Mouse (Mus musculus) forebrain, embryonic 12.5 days (tissue): ENCODE measurements around the gene Trmt1. TPM values are rescaled to one million over a fixed set of nuclear protein-coding genes. Genes with fewer than 3 reads are reported as not detected.
"Not testable (repeated sequence)": the region's sequence is repeated elsewhere in the genome, so short reads cannot be mapped to it uniquely, and the experiment has no call there.

Experiments used
- ATAC-seq: fragments of 200-750 bp; cut with Nextera tagmentation; 2 replicates; pipeline ENCODE4 v1.8.0; 2017; ENCODE audit warnings: moderate TSS enrichment; ENCODE audit not compliant: low FRiP score
- H3K27ac ChIP-seq: fragments of 300-500 bp; sonication (generic); 2 replicates; pipeline ENCODE4 v1.5.1; 2016; ENCODE audit warnings: mild to moderate bottlenecking
- H3K27me3 ChIP-seq: fragments of 300-500 bp; sonication (generic); 2 replicates; pipeline ENCODE4 v1.6.1; 2016; ENCODE audit warnings: mild to moderate bottlenecking
- H3K36me3 ChIP-seq: fragments of 300-500 bp; sonication (generic); replicated peaks from 2 replicates; pipeline ENCODE4 v1.6.1; 2016; ENCODE audit warnings: mild to moderate bottlenecking
- H3K4me1 ChIP-seq: fragments of 300-500 bp; sonication (generic); 2 replicates; pipeline ENCODE4 v1.6.1; 2016
- H3K4me2 ChIP-seq: fragments of 300-500 bp; sonication (generic); 2 replicates; pipeline ENCODE4 v1.6.1; 2016; ENCODE audit warnings: mild to moderate bottlenecking, moderate library complexity
- H3K4me3 ChIP-seq: fragments of 300-500 bp; sonication (generic); replicated peaks from 2 replicates; pipeline ENCODE4 v1.5.1; 2016; ENCODE audit warnings: mild to moderate bottlenecking
- H3K9ac ChIP-seq: fragments of 300-500 bp; sonication (generic); 2 replicates; pipeline ENCODE4 v1.6.1; 2016; ENCODE audit warnings: mild to moderate bottlenecking
- H3K9me3 ChIP-seq: fragments of 300-500 bp; sonication (generic); 2 replicates; pipeline ENCODE4 v1.6.1; 2016
- WGBS: fragments of 180-500 bp; shearing (Covaris S2); methylation state at CpG from one replicate; pipeline ENCODE4 v1.1.7; 2016; 5-methylcytosine and 5-hydroxymethylcytosine counted together
- polyA plus RNA-seq: library from polyadenylated mRNA; unstranded; fragments of >200 nt; fragmentation: Nextera tagmentation; extraction: Ambion mirVana; gene quantifications from 2 replicates; pipeline ENCODE4 v1.2.1, GENCODE M21; 2016

Gene Trmt1
- polyA plus RNA-seq, 1 experiment from 2014 or later: 59.6 TPM

DNA sequence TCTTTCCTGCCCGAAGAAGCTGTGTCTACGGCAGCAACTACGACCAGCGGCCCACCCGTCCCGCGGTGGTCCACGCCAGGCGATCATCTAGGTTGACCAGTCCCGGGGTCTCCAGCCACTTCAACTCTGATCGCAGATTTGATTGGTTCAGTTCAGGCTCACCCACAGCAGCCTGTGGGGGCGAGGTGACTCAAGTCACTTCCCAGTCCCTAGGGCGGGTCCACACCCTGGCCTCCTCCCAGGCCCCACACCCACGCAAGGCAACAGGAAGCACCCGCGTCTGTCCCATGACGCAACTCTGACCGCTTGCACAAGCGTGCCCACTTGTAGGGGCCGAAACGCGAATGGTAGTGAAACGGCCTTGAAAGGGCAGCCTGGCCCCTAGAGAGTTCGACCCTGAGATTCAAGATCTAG, 24.6 kb upstream of the Trmt1 start:
- Histone ChIP-seq H3K4me2 (peak overlapping the region; percentile 82), H3K4me3 (peak overlapping the region; percentile 53), H3K36me3 (no peaks in the 10 kb centered on the region), H3K27me3 (0 out of 2 replicates have a peak, but pooled peaks cover 5% of the 10 kb centered on the region), H3K27ac (peak overlapping the region; percentile 74; the same call in 1 of the 2 replicates), H3K9me3 (no peaks in the 10 kb centered on the region), H3K9ac (peak overlapping the region; percentile 72), H3K4me1 (peaks cover 64% of the 10 kb centered on the region)
- under 1% methylated on average over 24 of the region's 24 CpGs for WGBS
- ATAC-seq: no peak

DNA sequence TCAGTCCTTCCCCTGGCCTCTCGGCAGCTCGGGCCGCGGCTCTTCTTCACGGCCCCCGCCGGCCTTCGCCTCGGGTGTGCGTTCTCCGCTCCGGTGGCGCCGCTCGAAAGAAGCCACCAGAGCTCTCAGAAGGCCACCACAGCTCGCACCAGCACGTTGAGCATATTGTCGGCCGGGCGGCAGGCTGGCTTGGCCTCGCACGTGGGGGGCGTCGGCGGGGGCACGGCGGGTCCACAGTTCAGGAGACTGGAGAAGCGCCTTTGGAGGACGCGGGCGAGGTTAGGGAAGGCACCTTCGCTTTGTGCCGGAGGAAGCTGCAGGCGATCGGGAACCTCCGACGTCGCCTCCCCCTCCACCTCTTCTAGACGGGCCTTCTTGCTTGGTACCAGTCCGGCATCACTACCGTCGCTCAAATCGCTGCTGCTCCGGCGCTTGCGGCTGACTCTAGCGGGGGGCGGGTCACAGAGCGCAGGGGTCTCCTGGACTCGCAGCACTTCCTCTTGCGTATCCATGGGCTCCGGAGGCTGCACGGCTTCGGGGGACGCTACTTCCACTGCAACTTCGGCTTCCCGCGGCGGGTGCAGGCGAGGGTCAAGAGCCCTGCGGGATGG, 24.0 kb upstream of the Trmt1 start:
- peak overlapping the region; percentile 53 for H3K4me3 ChIP-seq
- H3K9ac ChIP-seq: peak overlapping the region; percentile 72
- H3K27ac ChIP-seq: peak overlapping the region; percentile 95
- no peaks in the 10 kb centered on the region for H3K9me3 ChIP-seq
- no peaks in the 10 kb centered on the region for H3K36me3 ChIP-seq
- H3K4me2 ChIP-seq: peak overlapping the region; percentile 82
- WGBS: 1% methylated on average over 61 of the region's 61 CpGs
- peaks cover 60% of the 10 kb centered on the region for H3K4me1 ChIP-seq
- H3K27me3 ChIP-seq: 0 out of 2 replicates have a peak, but pooled peaks cover 5% of the 10 kb centered on the region
- ATAC-seq: no peak; the same call in 1 of the 2 replicates

DNA sequence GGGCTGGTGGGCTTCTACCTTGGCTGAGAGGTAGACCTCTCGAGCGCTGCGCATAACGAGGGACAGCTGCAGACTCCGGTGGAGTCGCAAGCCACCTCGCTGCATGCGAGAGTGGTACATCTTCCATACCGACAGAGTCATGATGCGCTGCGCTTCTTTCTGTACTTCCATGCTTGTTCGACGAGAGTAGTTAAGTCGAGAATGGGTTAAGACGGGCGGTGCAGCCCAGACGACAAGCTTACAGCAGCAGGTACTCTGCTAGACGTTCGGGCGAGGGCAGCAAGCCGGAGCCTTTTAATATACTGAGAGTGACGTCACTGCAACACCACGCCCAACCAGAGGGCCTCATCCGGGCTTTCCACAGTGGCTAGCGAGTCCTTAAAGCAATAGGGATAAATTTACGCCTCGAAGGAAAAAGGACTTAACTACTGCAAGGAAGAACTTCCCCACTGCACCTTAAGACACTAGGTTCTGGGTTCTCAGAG, 23.5 kb upstream of the Trmt1 start, which contains the start of gene Ier2:
TSS of gene Ier2 (minus strand) at position 272 of the 485 bp plus-strand sequence.
- H3K9ac ChIP-seq: peak within 1 kb of the TSS; percentile 72
- ATAC-seq: peak; percentile 84
- peak within 1 kb of the TSS; percentile 53 for H3K4me3 ChIP-seq
- H3K36me3 ChIP-seq: no peaks in the 10 kb centered on the region
- H3K27me3 ChIP-seq: 0 out of 2 replicates have a peak, but pooled peaks cover 2% of the 10 kb centered on the region
- H3K27ac ChIP-seq: peak within 1 kb of the TSS; percentile 95
- peaks cover 54% of the 10 kb centered on the region for H3K4me1 ChIP-seq
- no peaks in the 10 kb centered on the region for H3K9me3 ChIP-seq
- 0% methylated on average over 27 of the region's 27 CpGs for WGBS
- peak within 1 kb of the TSS; percentile 82 for H3K4me2 ChIP-seq

- peak overlapping the region; percentile 53 for H3K4me3 ChIP-seq
- peak overlapping the region; percentile 95 for H3K27ac ChIP-seq
- peaks cover 7% of the 10 kb centered on the region for H3K36me3 ChIP-seq
- 3% methylated on average over 43 of the region's 43 CpGs for WGBS
- peak overlapping the region; percentile 82 for H3K4me2 ChIP-seq
- no peaks in the 10 kb centered on the region for H3K27me3 ChIP-seq
- H3K9ac ChIP-seq: peak overlapping the region; percentile 78
- ATAC-seq: peak; percentile 86
- H3K4me1 ChIP-seq: peaks cover 51% of the 10 kb centered on the region
- no peaks in the 10 kb centered on the region for H3K9me3 ChIP-seq
Measured at GRCm38 (mm10) chr8:84663483-84664327, 22.4 kb upstream of the Trmt1 start.

- ATAC-seq: peak; percentile 51
- Histone ChIP-seq H3K4me1 (peaks cover 47% of the 10 kb centered on the region), H3K9me3 (no peaks in the 10 kb centered on the region), H3K4me2 (peak overlapping the region; percentile 82), H3K9ac (peak overlapping the region; percentile 78), H3K27me3 (no peaks in the 10 kb centered on the region), H3K27ac (peak overlapping the region; percentile 95), H3K4me3 (peak overlapping the region; percentile 53), H3K36me3 (peaks cover 8% of the 10 kb centered on the region)
- under 1% methylated on average over 29 of the region's 29 CpGs for WGBS
Measured at GRCm38 (mm10) chr8:84664566-84665384, 21.3 kb upstream of the Trmt1 start.

- ATAC-seq: no peak; the same call in 1 of the 2 replicates
- no peaks in the 10 kb centered on the region for H3K9me3 ChIP-seq
- peak overlapping the region; percentile 53 for H3K4me3 ChIP-seq
- WGBS: 4% methylated on average over 14 of the region's 14 CpGs
- peak overlapping the region; percentile 82 for H3K4me2 ChIP-seq
- peak overlapping the region; percentile 78 for H3K9ac ChIP-seq
- peaks cover 41% of the 10 kb centered on the region for H3K4me1 ChIP-seq
- peak overlapping the region; percentile 95 for H3K27ac ChIP-seq
- H3K36me3 ChIP-seq: peaks cover 15% of the 10 kb centered on the region
- H3K27me3 ChIP-seq: no peaks in the 10 kb centered on the region
Measured at GRCm38 (mm10) chr8:84665385-84665893, 20.7 kb upstream of the Trmt1 start.

GRCm38 (mm10) chr8:84668081-84668480, 18.0 kb upstream of the Trmt1 start:
- H3K9ac ChIP-seq: no peak overlapping the region
- H3K4me1 ChIP-seq: peaks cover 20% of the 10 kb centered on the region
- no peak overlapping the region for H3K27ac ChIP-seq
- no peak for ATAC-seq
- H3K36me3 ChIP-seq: peaks cover 40% of the 10 kb centered on the region
- H3K4me2 ChIP-seq: no peak overlapping the region
- WGBS: 75% methylated on average over 1 of the region's 1 CpGs
- H3K4me3 ChIP-seq: no peak overlapping the region
- no peaks in the 10 kb centered on the region for H3K27me3 ChIP-seq
- no peaks in the 10 kb centered on the region for H3K9me3 ChIP-seq

DNA sequence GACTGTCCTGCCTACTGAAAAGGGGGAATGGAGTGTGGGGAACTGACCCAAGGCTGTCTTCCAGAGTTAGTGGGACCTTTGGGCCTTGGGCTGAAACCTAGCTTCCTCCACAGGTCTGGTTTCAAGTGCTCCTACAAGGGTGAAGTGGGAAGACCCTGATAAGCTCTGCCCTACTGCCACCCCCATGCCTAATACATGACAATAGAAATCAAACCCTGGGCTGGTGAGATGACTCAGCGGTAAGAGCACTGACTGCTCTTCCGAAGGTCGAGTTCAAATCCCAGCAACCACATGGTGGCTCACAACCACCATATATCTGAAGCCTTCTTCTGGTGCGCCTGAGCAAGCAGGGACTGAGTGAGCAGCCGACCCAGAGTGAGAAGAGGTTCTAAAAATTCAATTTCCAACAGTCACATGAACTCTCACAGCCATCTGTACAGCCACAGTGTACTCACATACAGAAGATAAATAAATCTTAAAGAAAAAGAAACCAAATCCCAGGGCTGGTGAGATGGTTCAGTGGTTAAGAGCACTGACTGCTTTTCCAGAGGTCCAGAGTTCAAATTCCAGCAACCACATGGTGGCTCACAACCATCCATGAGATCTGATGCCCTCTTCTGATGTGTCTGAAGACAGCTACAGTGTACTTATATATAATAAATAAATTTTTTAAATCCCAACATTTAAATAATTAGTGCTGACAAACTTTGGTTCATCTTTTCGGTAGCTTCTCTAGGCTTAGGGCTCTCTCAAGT, 17.2 kb upstream of the Trmt1 start:
- peaks cover 13% of the 10 kb centered on the region for H3K4me1 ChIP-seq
- H3K27me3 ChIP-seq: no peaks in the 10 kb centered on the region
- peaks cover 48% of the 10 kb centered on the region for H3K36me3 ChIP-seq
- no peak overlapping the region for H3K9ac ChIP-seq
- H3K4me2 ChIP-seq: no peak overlapping the region
- no peak overlapping the region for H3K4me3 ChIP-seq
- no peak for ATAC-seq
- H3K9me3 ChIP-seq: no peaks in the 10 kb centered on the region
- H3K27ac ChIP-seq: no peak overlapping the region
- 87% methylated on average over 6 of the region's 6 CpGs for WGBS

DNA sequence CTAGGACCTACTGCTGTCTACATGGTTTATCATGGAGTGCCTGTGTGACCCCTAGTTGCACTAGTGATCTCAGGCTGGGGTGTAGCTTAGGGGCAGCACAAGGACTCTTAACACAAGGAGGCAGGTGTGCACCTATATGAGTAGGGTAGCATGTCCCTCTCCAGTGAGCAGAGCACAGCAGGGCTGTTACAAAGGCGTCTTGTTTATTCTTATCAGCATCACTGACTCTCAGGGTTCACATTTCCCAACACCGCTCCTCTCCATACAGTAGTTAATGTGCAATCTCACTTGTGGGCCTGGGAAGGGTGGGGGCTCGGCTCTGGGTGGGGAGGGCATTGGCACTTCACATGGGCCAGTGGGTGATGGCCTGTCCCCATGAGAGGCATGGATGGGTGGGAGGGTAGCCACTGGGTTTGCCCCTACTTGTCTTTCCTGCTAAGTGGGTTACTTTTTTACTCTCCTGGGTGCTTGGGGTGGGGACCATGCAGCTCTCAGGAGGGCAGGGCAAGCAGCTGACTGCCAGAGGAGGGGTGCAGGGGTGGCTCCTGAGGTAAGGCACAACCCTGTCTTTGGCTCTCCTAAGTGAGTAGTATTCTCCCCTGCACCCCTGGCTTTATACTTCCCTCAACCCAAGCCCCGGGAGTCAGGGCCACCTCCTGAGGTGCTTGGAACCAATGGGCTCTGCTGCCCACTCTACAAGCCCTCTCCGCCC, 15.7 kb upstream of the Trmt1 start:
- H3K9ac ChIP-seq, H3K4me3 ChIP-seq, H3K4me2 ChIP-seq, H3K27ac ChIP-seq, H3K9me3 ChIP-seq, H3K27me3 ChIP-seq: not testable (repeated sequence)
- Histone ChIP-seq H3K4me1 (peaks cover 12% of the 10 kb centered on the region), H3K36me3 (peaks cover 63% of the 10 kb centered on the region)
- ATAC-seq: peak; percentile 15; the same call in 1 of the 2 replicates
- WGBS: 96% methylated on average over 5 of the region's 5 CpGs

GRCm38 (mm10) chr8:84677305-84677704, 8.8 kb upstream of the Trmt1 start:
- Histone ChIP-seq H3K4me1 (0 out of 2 replicates have a peak, but pooled peaks cover 2% of the 10 kb centered on the region), H3K27me3 (no peaks in the 10 kb centered on the region), H3K4me3 (no peak overlapping the region), H3K9me3 (no peaks in the 10 kb centered on the region), H3K4me2 (no peak overlapping the region), H3K27ac (no peak overlapping the region), H3K9ac (no peak overlapping the region), H3K36me3 (peaks cover 65% of the 10 kb centered on the region)
- WGBS: 91% methylated on average over 5 of the region's 5 CpGs
- no peak for ATAC-seq
